Mouse (Mus musculus): ENCODE measurements at regions not wholly inside any gene's neighbourhood (a gene's known extent, or its start where the extent isn't known, plus 50 kb on each side); places are given as distances from the start of the nearest gene placed in this dataset.
A peak's percentile ranks its signal among the peaks of the same experiment; 100 is the strongest.

- no peaks in the 10 kb centered on the region for H3K9me3 ChIP-seq (replicated peaks; ENCODE audit: control insufficient read depth, low read length)
- no peak overlapping the region for H3K9ac ChIP-seq (replicated peaks; ENCODE audit: low read depth, low read length)
- WGBS: 31% methylated on average over 4 of the region's 4 CpGs
- no peaks in the 10 kb centered on the region for H3K27me3 ChIP-seq (ENCODE audit: control insufficient read depth, insufficient read depth, low read length)
- H3K4me1 ChIP-seq (ENCODE audit: control insufficient read depth, insufficient read depth): peaks cover 17% of the 10 kb centered on the region; the same call in 1 of the 2 replicates
- no peak for TF ChIP-seq CTCF (IDR thresholded peaks at IDR 0.05; ENCODE audit: low read depth)
- TF ChIP-seq EP300 (IDR thresholded peaks at IDR 0.05; ENCODE audit: low read depth): no peak
- no peak overlapping the region for H3K4me3 ChIP-seq (ENCODE audit: low read depth, low read length)
- 0 out of 2 replicates have a peak overlapping the region, but pooled peaks have one; percentile 13 for H3K4me2 ChIP-seq (ENCODE audit: low read depth, low read length)
- no peak overlapping the region for H3K27ac ChIP-seq (ENCODE audit: low read depth)
- peak; percentile 38 for DNase-seq (ENCODE audit: low spot score)
- H3K36me3 ChIP-seq (replicated peaks; ENCODE audit: control insufficient read depth, insufficient read depth, low read length): no peaks in the 10 kb centered on the region
- peak; percentile 36; the same call in 1 of the 2 replicates for ATAC-seq (ENCODE audit: insufficient read depth, low read depth)
Observed at GRCm38 (mm10) chr16:49533498-49533998, 165.5 kb upstream of the Ift57 start.

GRCm38 (mm10) chr16:49550231-49550630, 148.8 kb upstream of the Ift57 start:
- Histone ChIP-seq H3K36me3 (replicated peaks; ENCODE audit: control insufficient read depth, insufficient read depth, low read length) (no peaks in the 10 kb centered on the region), H3K27me3 (ENCODE audit: control insufficient read depth, insufficient read depth, low read length) (no peaks in the 10 kb centered on the region), H3K4me1 (ENCODE audit: control insufficient read depth, insufficient read depth) (no peaks in the 10 kb centered on the region), H3K4me3 (ENCODE audit: low read depth, low read length) (no peak overlapping the region), H3K9me3 (replicated peaks; ENCODE audit: control insufficient read depth, low read length) (no peaks in the 10 kb centered on the region), H3K27ac (ENCODE audit: low read depth) (no peak overlapping the region), H3K4me2 (ENCODE audit: low read depth, low read length) (no peak overlapping the region), H3K9ac (replicated peaks; ENCODE audit: low read depth, low read length) (no peak overlapping the region)
- 70% methylated on average over 3 of the region's 3 CpGs for WGBS
- TF ChIP-seq CTCF (IDR thresholded peaks at IDR 0.05; ENCODE audit: low read depth) (no peak), EP300 (IDR thresholded peaks at IDR 0.05; ENCODE audit: low read depth) (no peak)
- no peak for DNase-seq (ENCODE audit: low spot score)
- no peak for ATAC-seq (ENCODE audit: insufficient read depth, low read depth)

- no peak overlapping the region for H3K4me2 ChIP-seq (ENCODE audit: low read depth, low read length)
- H3K9ac ChIP-seq (replicated peaks; ENCODE audit: low read depth, low read length): no peak overlapping the region
- TF ChIP-seq CTCF (IDR thresholded peaks at IDR 0.05; ENCODE audit: low read depth): no peak
- no peak for TF ChIP-seq EP300 (IDR thresholded peaks at IDR 0.05; ENCODE audit: low read depth)
- no peaks in the 10 kb centered on the region for H3K36me3 ChIP-seq (replicated peaks; ENCODE audit: control insufficient read depth, insufficient read depth, low read length)
- no peak overlapping the region for H3K27ac ChIP-seq (ENCODE audit: low read depth)
- H3K9me3 ChIP-seq (replicated peaks; ENCODE audit: control insufficient read depth, low read length): no peaks in the 10 kb centered on the region
- WGBS: 84% methylated on average over 2 of the region's 2 CpGs
- ATAC-seq (ENCODE audit: insufficient read depth, low read depth): no peak
- H3K4me1 ChIP-seq (ENCODE audit: control insufficient read depth, insufficient read depth): 0 out of 2 replicates have a peak, but pooled peaks cover 5% of the 10 kb centered on the region
- no peak for DNase-seq (ENCODE audit: low spot score)
- no peaks in the 10 kb centered on the region for H3K27me3 ChIP-seq (ENCODE audit: control insufficient read depth, insufficient read depth, low read length)
- H3K4me3 ChIP-seq (ENCODE audit: low read depth, low read length): no peak overlapping the region
Observed at GRCm38 (mm10) chr16:49570031-49570430, 129.0 kb upstream of the Ift57 start.

- no peak for DNase-seq (ENCODE audit: low spot score)
- Histone ChIP-seq H3K4me1 (ENCODE audit: control insufficient read depth, insufficient read depth) (0 out of 2 replicates have a peak, but pooled peaks cover 5% of the 10 kb centered on the region), H3K27me3 (ENCODE audit: control insufficient read depth, insufficient read depth, low read length) (no peaks in the 10 kb centered on the region), H3K9me3 (replicated peaks; ENCODE audit: control insufficient read depth, low read length) (no peaks in the 10 kb centered on the region), H3K4me3 (ENCODE audit: low read depth, low read length) (no peak overlapping the region), H3K27ac (ENCODE audit: low read depth) (no peak overlapping the region), H3K4me2 (ENCODE audit: low read depth, low read length) (no peak overlapping the region), H3K9ac (replicated peaks; ENCODE audit: low read depth, low read length) (no peak overlapping the region), H3K36me3 (replicated peaks; ENCODE audit: control insufficient read depth, insufficient read depth, low read length) (no peaks in the 10 kb centered on the region)
- WGBS: 39% methylated on average over 12 of the region's 12 CpGs
- TF ChIP-seq EP300 (IDR thresholded peaks at IDR 0.05; ENCODE audit: low read depth): no peak
- TF ChIP-seq CTCF (IDR thresholded peaks at IDR 0.05; ENCODE audit: low read depth): no peak
- no peak for ATAC-seq (ENCODE audit: insufficient read depth, low read depth)
Observed at GRCm38 (mm10) chr16:49572485-49573170, 126.4 kb upstream of the Ift57 start.

- 0 out of 2 replicates have a peak, but pooled peaks cover 5% of the 10 kb centered on the region for H3K4me1 ChIP-seq (ENCODE audit: control insufficient read depth, insufficient read depth)
- ATAC-seq (ENCODE audit: insufficient read depth, low read depth): no peak
- 74% methylated on average over 3 of the region's 3 CpGs for WGBS
Observed at GRCm38 (mm10) chr16:49573171-49573517, 125.9 kb upstream of the Ift57 start.

More at GRCm38 (mm10) chr16:49573171-49573517, 125.9 kb upstream of the Ift57 start:
- Histone ChIP-seq H3K9ac (replicated peaks; ENCODE audit: low read depth, low read length) (no peak overlapping the region), H3K4me3 (ENCODE audit: low read depth, low read length) (no peak overlapping the region), H3K4me2 (ENCODE audit: low read depth, low read length) (no peak overlapping the region), H3K27ac (ENCODE audit: low read depth) (no peak overlapping the region), H3K36me3 (replicated peaks; ENCODE audit: control insufficient read depth, insufficient read depth, low read length) (no peaks in the 10 kb centered on the region), H3K9me3 (replicated peaks; ENCODE audit: control insufficient read depth, low read length) (no peaks in the 10 kb centered on the region), H3K27me3 (ENCODE audit: control insufficient read depth, insufficient read depth, low read length) (no peaks in the 10 kb centered on the region)
- DNase-seq (ENCODE audit: low spot score): no peak
- TF ChIP-seq CTCF (IDR thresholded peaks at IDR 0.05; ENCODE audit: low read depth): no peak
- TF ChIP-seq EP300 (IDR thresholded peaks at IDR 0.05; ENCODE audit: low read depth): no peak
